Mouse (Mus musculus): ENCODE measurements at regions not wholly inside any gene's neighbourhood (a gene's known extent, or its start where the extent isn't known, plus 50 kb on each side); places are given as distances from the start of the nearest gene placed in this dataset.
A peak's percentile ranks its signal among the peaks of the same experiment; 100 is the strongest.

DNA sequence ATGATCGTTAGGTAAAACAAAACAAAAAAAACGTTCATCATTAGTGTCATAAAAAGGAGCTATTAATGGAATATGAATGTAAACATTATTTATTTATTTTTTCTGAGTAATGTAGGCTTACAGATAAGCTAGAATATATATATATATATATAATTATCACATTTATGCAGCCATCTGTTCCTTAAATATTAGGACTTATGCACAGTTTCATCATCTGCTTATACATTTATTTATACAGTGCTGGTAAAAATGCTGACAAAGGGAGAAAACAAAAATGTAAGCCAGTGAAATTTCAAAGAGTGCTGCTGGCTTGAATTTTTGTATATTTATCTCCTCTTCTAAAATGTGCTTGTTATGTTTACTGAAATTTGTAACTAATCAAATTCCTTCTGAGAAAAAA, 4841.7 kb upstream of the Gm7489 start:
- Histone ChIP-seq H3K27me3 (replicated peaks) (no peaks in the 10 kb centered on the region), H3K9me3 (no peaks in the 10 kb centered on the region), H3K4me2 (no peak overlapping the region), H3K27ac (replicated peaks) (no peak overlapping the region), H3K9ac (no peak overlapping the region), H3K4me1 (no peaks in the 10 kb centered on the region), H3K36me3 (no peaks in the 10 kb centered on the region), H3K4me3 (no peak overlapping the region)
- no peak for ATAC-seq (ENCODE audit: extremely low read depth, insufficient number of reproducible peaks, low FRiP score, low TSS enrichment)
- 66% methylated on average over 2 of the region's 2 CpGs for WGBS

DNA sequence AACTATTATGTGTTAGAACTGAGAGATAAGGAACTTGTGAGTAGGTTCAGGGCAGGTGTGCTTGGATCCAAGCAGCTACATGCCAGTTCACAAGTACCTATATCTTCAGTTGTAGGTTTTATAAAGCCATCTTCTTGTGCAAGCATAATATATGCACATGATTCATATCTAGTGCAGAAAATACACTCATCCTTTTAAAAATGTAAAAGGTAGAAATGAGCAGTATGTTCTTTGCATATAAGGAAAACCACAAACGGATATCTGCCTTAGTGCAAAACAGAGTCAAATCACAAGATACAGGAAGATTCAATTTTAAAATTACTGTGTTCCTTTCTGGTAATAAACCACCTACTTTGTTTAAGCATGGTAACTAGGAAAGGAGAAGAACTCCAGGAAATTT, 4819.6 kb upstream of the Gm7489 start:
- WGBS = 72% methylated on average over 1 of the region's 1 CpGs
- no peak for ATAC-seq (ENCODE audit: extremely low read depth, insufficient number of reproducible peaks, low FRiP score, low TSS enrichment)
- H3K36me3 ChIP-seq = no peaks in the 10 kb centered on the region
- H3K4me2 ChIP-seq = no peak overlapping the region
- H3K27ac ChIP-seq (replicated peaks) = no peak overlapping the region
- no peaks in the 10 kb centered on the region for H3K9me3 ChIP-seq
- H3K4me3 ChIP-seq = no peak overlapping the region
- no peak overlapping the region for H3K9ac ChIP-seq
- peaks cover 7% of the 10 kb centered on the region for H3K4me1 ChIP-seq
- H3K27me3 ChIP-seq (replicated peaks) = no peaks in the 10 kb centered on the region

DNA sequence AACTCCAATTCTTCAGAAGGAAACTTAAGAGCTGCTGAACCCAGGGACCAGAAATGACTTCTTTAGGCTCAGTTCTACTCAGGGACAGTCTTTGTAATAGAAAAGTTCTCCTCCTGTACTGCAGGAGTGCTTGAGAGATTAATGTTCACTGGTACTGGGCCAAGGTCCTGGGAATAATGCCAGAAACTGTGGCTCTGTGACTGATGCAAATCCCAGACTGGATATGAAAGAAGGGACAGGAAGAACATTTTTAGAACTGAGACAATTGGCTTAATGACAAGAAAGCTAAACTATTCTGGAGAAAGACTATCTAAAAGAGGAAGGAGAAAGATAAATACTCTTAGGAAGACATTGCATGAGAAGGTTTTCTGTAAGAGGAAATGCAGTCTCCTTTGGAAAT, 4818.8 kb upstream of the Gm7489 start:
- H3K9me3 ChIP-seq = no peaks in the 10 kb centered on the region
- ATAC-seq (ENCODE audit: extremely low read depth, insufficient number of reproducible peaks, low FRiP score, low TSS enrichment) = peak; percentile 42; the same call in 1 of the 2 replicates
- 0 out of 2 replicates have a peak overlapping the region, but pooled peaks have one; percentile 3 for H3K27ac ChIP-seq (replicated peaks)
- H3K4me3 ChIP-seq = no peak overlapping the region
- no peaks in the 10 kb centered on the region for H3K36me3 ChIP-seq
- no peaks in the 10 kb centered on the region for H3K27me3 ChIP-seq (replicated peaks)
- H3K9ac ChIP-seq = no peak overlapping the region
- no peak overlapping the region for H3K4me2 ChIP-seq
- peaks cover 7% of the 10 kb centered on the region for H3K4me1 ChIP-seq

DNA sequence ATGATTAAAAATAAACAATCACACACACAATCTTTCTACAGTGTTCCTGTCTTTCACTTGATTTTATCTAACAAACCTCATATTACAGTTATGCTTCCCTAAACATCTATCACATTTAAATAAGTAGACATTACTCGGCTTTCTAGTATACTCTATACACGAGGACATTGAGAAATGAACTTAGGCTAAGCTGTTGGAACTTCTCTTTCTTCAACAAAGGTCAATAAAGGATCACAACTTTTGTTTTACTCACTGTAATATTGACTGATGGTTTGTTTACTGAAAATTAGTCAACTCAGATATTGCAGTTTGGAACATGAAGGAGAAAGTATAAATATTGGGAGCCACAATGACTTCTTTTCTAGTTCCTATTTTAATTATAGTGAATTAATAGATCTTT, 4818.3 kb upstream of the Gm7489 start:
- Histone ChIP-seq H3K4me2 (no peak overlapping the region), H3K4me3 (no peak overlapping the region), H3K9ac (no peak overlapping the region), H3K27me3 (replicated peaks) (no peaks in the 10 kb centered on the region), H3K9me3 (no peaks in the 10 kb centered on the region), H3K36me3 (no peaks in the 10 kb centered on the region), H3K4me1 (peaks cover 7% of the 10 kb centered on the region), H3K27ac (replicated peaks) (no peak overlapping the region)
- ATAC-seq (ENCODE audit: extremely low read depth, insufficient number of reproducible peaks, low FRiP score, low TSS enrichment) = no peak
- 61% methylated on average over 2 of the region's 2 CpGs for WGBS

Measured in heart, embryonic 13.5 days (tissue).